Mouse (Mus musculus) kidney, embryonic 15.5 days (tissue): ENCODE measurements around the gene Vmn1r115. TPM values are rescaled to one million over a fixed set of nuclear protein-coding genes. Genes with fewer than 3 reads are reported as not detected.
"Not testable (repeated sequence)": the region's sequence is repeated elsewhere in the genome, so short reads cannot be mapped to it uniquely, and the experiment has no call there.

Source experiments
- ATAC-seq: fragments of 200-750 bp; cut with Nextera tagmentation; replicated peaks from 2 replicates; pipeline ENCODE4 v1.8.0; 2017; ENCODE audit warnings: moderate TSS enrichment; ENCODE audit not compliant: low FRiP score
- H3K27ac ChIP-seq: fragments of 300-500 bp; sonication (generic); 2 replicates; pipeline ENCODE4 v1.5.1; 2015; ENCODE audit warnings: mild to moderate bottlenecking, inconsistent platforms
- H3K27me3 ChIP-seq: fragments of 300-500 bp; sonication (generic); 2 replicates; pipeline ENCODE4 v1.6.1; 2015; ENCODE audit warnings: inconsistent platforms
- H3K36me3 ChIP-seq: fragments of 300-500 bp; sonication (generic); 2 replicates; pipeline ENCODE4 v1.6.1; 2015; ENCODE audit warnings: inconsistent platforms
- H3K4me1 ChIP-seq: fragments of 300-500 bp; sonication (generic); 2 replicates; pipeline ENCODE4 v1.6.1; 2015; ENCODE audit warnings: inconsistent platforms
- H3K4me2 ChIP-seq: fragments of 300-500 bp; sonication (generic); 2 replicates; pipeline ENCODE4 v1.6.1; 2015; ENCODE audit warnings: moderate library complexity, mild to moderate bottlenecking, inconsistent platforms
- H3K4me3 ChIP-seq: fragments of 300-500 bp; sonication (generic); replicated peaks from 2 replicates; pipeline ENCODE4 v1.5.1; 2015; ENCODE audit warnings: mild to moderate bottlenecking, inconsistent platforms
- H3K9ac ChIP-seq: fragments of 300-500 bp; sonication (generic); 2 replicates; pipeline ENCODE4 v1.6.1; 2015; ENCODE audit warnings: mild to moderate bottlenecking, inconsistent platforms
- H3K9me3 ChIP-seq: fragments of 300-500 bp; sonication (generic); replicated peaks from 2 replicates; pipeline ENCODE4 v1.6.1; 2016; ENCODE audit warnings: inconsistent platforms
- WGBS: fragments of 180-500 bp; shearing (Covaris S2); methylation state at CpG from one replicate; pipeline ENCODE4 v1.1.7; 2015; ENCODE audit warnings: mixed read lengths; 5-methylcytosine and 5-hydroxymethylcytosine counted together
- polyA plus RNA-seq: library from polyadenylated mRNA; unstranded; fragments of >200 nt; fragmentation: Nextera tagmentation; extraction: Ambion mirVana; gene quantifications from 2 replicates; pipeline ENCODE4 v1.2.1, GENCODE M21; 2015

The Vmn1r115 gene
- not detected in 2 replicates for polyA plus RNA-seq

- WGBS = 80% methylated on average over 1 of the region's 3 CpGs
- H3K4me1 ChIP-seq, H3K4me3 ChIP-seq, H3K36me3 ChIP-seq, H3K9me3 ChIP-seq, ATAC-seq, H3K27me3 ChIP-seq, H3K9ac ChIP-seq, H3K27ac ChIP-seq, H3K4me2 ChIP-seq: not testable (repeated sequence)
Measured at GRCm38 (mm10) chr7:20844885-20845284, at the start of gene Vmn1r115. Gene Vmn1r115, minus strand, starts transcription at chr7:20844985.

- no CpG with 5 or more reads among the region's 2 CpGs for WGBS
- not testable (repeated sequence) for H3K9ac ChIP-seq, H3K27me3 ChIP-seq, H3K36me3 ChIP-seq, H3K4me2 ChIP-seq, H3K4me1 ChIP-seq, H3K27ac ChIP-seq, H3K4me3 ChIP-seq, H3K9me3 ChIP-seq, ATAC-seq
Measured at GRCm38 (mm10) chr7:20884021-20884420, 39.2 kb upstream of the Vmn1r115 start, which contains the start of gene Vmn1r117. Gene Vmn1r117, minus strand, starts transcription at chr7:20884121.

- H3K27ac ChIP-seq, H3K4me1 ChIP-seq, H3K9me3 ChIP-seq, H3K4me2 ChIP-seq, H3K4me3 ChIP-seq, H3K9ac ChIP-seq, H3K36me3 ChIP-seq, ATAC-seq, H3K27me3 ChIP-seq: not testable (repeated sequence)
- WGBS = 79% methylated on average over 3 of the region's 3 CpGs
Measured at GRCm38 (mm10) chr7:20871956-20872355, 27.2 kb upstream of the Vmn1r115 start, which contains the start of gene Vmn1r116. Gene Vmn1r116, plus strand, starts transcription at chr7:20872256.

GRCm38 (mm10) chr7:20812086-20812485, 32.7 kb downstream of the Vmn1r115 start, which contains the start of gene Vmn1r114:
Gene Vmn1r114, minus strand, starts transcription at chr7:20812186.
- not testable (repeated sequence) for H3K36me3 ChIP-seq, H3K9ac ChIP-seq, H3K27me3 ChIP-seq, H3K4me1 ChIP-seq, H3K9me3 ChIP-seq, H3K4me2 ChIP-seq, H3K27ac ChIP-seq, ATAC-seq, H3K4me3 ChIP-seq
- WGBS = no CpG with 5 or more reads among the region's 5 CpGs

Other genes with a start within 250 kb of the Vmn1r115 start
- gene Gm4513, start 246.0 kb downstream of the Vmn1r115 start, polyA plus RNA-seq = not detected in 2 replicates
- gene Vmn1r107, start 176.1 kb downstream of the Vmn1r115 start, polyA plus RNA-seq = not detected in 2 replicates
- gene Vmn1r111, start 141.8 kb downstream of the Vmn1r115 start, polyA plus RNA-seq = not detected in 2 replicates
- gene Gm10668, start 114.4 kb downstream of the Vmn1r115 start, polyA plus RNA-seq = not detected in 2 replicates
- gene Vmn1r112, start 73.8 kb downstream of the Vmn1r115 start, polyA plus RNA-seq = not detected in 2 replicates
- not detected in 2 replicates for gene Vmn1r113, start 57.7 kb downstream of the Vmn1r115 start, polyA plus RNA-seq
- not detected in 2 replicates for gene Vmn1r114, start 32.8 kb downstream of the Vmn1r115 start, polyA plus RNA-seq
- not detected in 2 replicates for gene Vmn1r116, start 27.3 kb upstream of the Vmn1r115 start, polyA plus RNA-seq
- gene Vmn1r117, start 39.1 kb upstream of the Vmn1r115 start, polyA plus RNA-seq = not detected in 2 replicates
- gene Vmn1r118, start 67.4 kb upstream of the Vmn1r115 start, polyA plus RNA-seq = not detected in 2 replicates
- gene Vmn1r119, start 167.5 kb upstream of the Vmn1r115 start, polyA plus RNA-seq = not detected in 2 replicates
- gene Vmn1r120, start 208.8 kb upstream of the Vmn1r115 start, polyA plus RNA-seq = not detected in 2 replicates